In the genomic region with DNA sequence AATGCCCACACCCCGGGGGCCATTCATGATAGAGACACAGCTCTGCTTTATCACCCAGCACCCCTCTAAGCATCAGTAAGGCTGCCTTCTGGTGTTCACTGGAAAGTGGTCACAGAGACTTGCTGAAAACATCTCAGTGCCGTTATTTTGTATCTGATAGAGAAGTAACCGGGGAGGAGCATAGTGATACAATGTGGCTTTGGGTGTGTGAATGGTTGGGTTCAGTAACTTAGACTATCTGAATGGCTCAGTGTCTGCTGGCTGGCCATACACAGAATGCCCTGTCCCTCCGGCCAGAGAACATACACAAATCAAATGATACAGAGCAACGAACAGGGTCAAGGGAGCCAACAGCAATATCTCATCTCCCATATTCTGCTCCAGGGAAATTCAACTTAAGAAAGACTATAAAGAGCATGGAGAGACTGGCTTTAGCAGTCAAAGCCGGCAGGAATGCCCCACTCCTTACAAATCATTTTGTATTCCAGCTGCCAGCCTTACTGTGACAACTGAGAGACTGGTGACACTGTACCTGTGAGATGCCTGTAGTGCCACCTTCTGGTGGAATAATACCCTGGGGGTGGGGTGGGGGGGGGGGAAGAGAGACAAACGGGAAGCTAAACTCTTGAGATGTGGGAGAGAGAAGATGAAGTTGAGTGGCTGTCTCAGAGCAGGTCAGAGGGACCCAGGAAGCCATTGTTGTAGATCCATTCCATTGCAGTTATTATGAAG, we compare ENCODE assay signal across 6 mouse cellular contexts.
A peak's percentile ranks its signal among the peaks of the same experiment; 100 is the strongest.
ATAC-seq and TF ChIP-seq lines count a peak whose summit lies in the region.
"Not testable (repeated sequence)": the region's sequence is repeated elsewhere in the genome, so short reads cannot be mapped to it uniquely, and the experiment has no call there.

No protein-coding gene starts in this region.

- 79% methylated on average over 6 of the region's 7 CpGs for WGBS in intestine, postnatal 0 days

- peak; percentile 76 for ATAC-seq in common myeloid progenitor, adult 5-6 weeks (replicated peaks; ENCODE audit: low read depth, poor library complexity, severe bottlenecking)
- peak; percentile 72 for ATAC-seq in granulocyte monocyte progenitor cell, adult 5-6 weeks (replicated peaks; ENCODE audit: poor library complexity, severe bottlenecking)
- peak; percentile 54; a peak in 2 of 4 replicates for ATAC-seq in hematopoietic stem cell, adult 5-6 weeks (replicated peaks in 1 of 2; ENCODE audit: insufficient read depth in 1 of 2, low FRiP score in 2 of 2, low TSS enrichment in 1 of 2, low read depth in 1 of 2, poor library complexity in 2 of 2, severe bottlenecking in 2 of 2)
- ATAC-seq in intestine, postnatal 0 days, result 0 out of 2 replicates have a peak, but pooled peaks have one; percentile 16
- peak; percentile 63 for ATAC-seq in megakaryocyte progenitor cell, adult 5-6 weeks (replicated peaks; ENCODE audit: poor library complexity)
- ATAC-seq in monocyte, adult 5-6 weeks (replicated peaks; ENCODE audit: insufficient number of reproducible peaks, low FRiP score, low TSS enrichment, poor library complexity, severe bottlenecking), result 0 out of 2 replicates have a peak, but pooled peaks have one; percentile 27

- TF ChIP-seq CTCF in intestine, postnatal 0 days (IDR thresholded peaks at IDR 0.05; ENCODE audit: low read depth), result not testable (repeated sequence)

- H3K27ac ChIP-seq in intestine, postnatal 0 days (ENCODE audit: low read depth, low read length), result not testable (repeated sequence)

- not testable (repeated sequence) for H3K4me1 ChIP-seq in intestine, postnatal 0 days (replicated peaks; ENCODE audit: control insufficient read depth, insufficient read depth, low read length)

- not testable (repeated sequence) for H3K27me3 ChIP-seq in intestine, postnatal 0 days (replicated peaks; ENCODE audit: control insufficient read depth, insufficient read depth, low read length)

- H3K9ac ChIP-seq in intestine, postnatal 0 days (ENCODE audit: low read depth, low read length), result not testable (repeated sequence)

- H3K36me3 ChIP-seq in intestine, postnatal 0 days (ENCODE audit: control insufficient read depth, insufficient read depth), result not testable (repeated sequence)

- H3K4me2 ChIP-seq in intestine, postnatal 0 days (replicated peaks; ENCODE audit: low read depth), result not testable (repeated sequence)

- H3K9me3 ChIP-seq in intestine, postnatal 0 days (ENCODE audit: control insufficient read depth), result not testable (repeated sequence)

- not testable (repeated sequence) for H3K4me3 ChIP-seq in intestine, postnatal 0 days (ENCODE audit: low read depth, low read length)

Comparison
In these comparisons a context has a peak if more than half of its experiments do, and no peak if none do; other contexts are left out.
1. ATAC-seq: peak in every context shown above with its lines; median percentile 76 in common myeloid progenitor, adult 5-6 weeks; 72 in granulocyte monocyte progenitor cell, adult 5-6 weeks; 63 in megakaryocyte progenitor cell, adult 5-6 weeks; 54 in hematopoietic stem cell, adult 5-6 weeks; 27 in monocyte, adult 5-6 weeks; 16 in intestine, postnatal 0 days.